ENCODE assay signal across 23 mouse cellular contexts in the genomic region with DNA sequence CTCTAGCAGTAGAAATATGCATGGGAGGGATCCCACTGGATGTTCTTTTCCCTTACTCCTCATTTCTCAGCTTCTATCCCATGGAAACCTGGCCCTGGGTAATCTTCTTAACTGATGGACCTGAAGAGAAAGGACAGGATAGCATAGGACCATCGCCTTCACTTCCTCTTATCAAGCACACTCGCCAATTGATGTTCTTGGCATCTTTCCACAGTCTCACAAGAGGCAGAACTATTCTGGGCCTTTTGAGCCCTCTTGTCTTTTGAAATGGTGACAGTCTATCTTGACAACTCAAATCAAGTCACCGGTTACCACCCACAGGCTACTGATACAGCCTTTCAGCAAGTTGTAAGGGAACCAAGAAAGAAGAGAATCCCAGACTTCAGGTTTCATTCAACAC.
"Had no signal": no experiment of that assay in that cellular context is flagged by ENCODE, and none has a peak within 500 bp of the region (broad histone marks: within the 10 kb centered on the region; RNA-seq: fewer than 3 reads in every experiment).

No protein-coding gene starts in this region.

- H3K27ac ChIP-seq: forebrain, embryonic 15.5 days; hindbrain, embryonic 13.5 days; hindbrain, embryonic 15.5 days; hindbrain, postnatal 0 days; kidney, embryonic 15.5 days; kidney, postnatal 0 days; limb, embryonic 13.5 days; limb, embryonic 15.5 days; liver, embryonic 12.5 days; liver, embryonic 14.5 days had no signal

- ATAC-seq: forebrain, embryonic 15.5 days; forebrain, postnatal 0 days; hindbrain, postnatal 0 days; intestine, embryonic 16.5 days; liver, embryonic 12.5 days had no signal

- H3K9me3 ChIP-seq: forebrain, embryonic 15.5 days; hindbrain, embryonic 13.5 days; hindbrain, embryonic 15.5 days; kidney, embryonic 15.5 days; limb, embryonic 13.5 days; limb, embryonic 15.5 days; liver, embryonic 12.5 days had no signal

- H3K36me3 ChIP-seq: forebrain, embryonic 15.5 days; hindbrain, embryonic 13.5 days; hindbrain, embryonic 15.5 days; kidney, embryonic 15.5 days; limb, embryonic 13.5 days; limb, embryonic 15.5 days; liver, embryonic 12.5 days had no signal

- H3K4me3 ChIP-seq: forebrain, embryonic 15.5 days; hindbrain, embryonic 13.5 days; hindbrain, embryonic 15.5 days; kidney, embryonic 15.5 days; limb, embryonic 13.5 days; limb, embryonic 15.5 days; liver, embryonic 12.5 days had no signal

- H3K4me2 ChIP-seq: forebrain, embryonic 15.5 days; hindbrain, embryonic 13.5 days; hindbrain, embryonic 15.5 days; kidney, embryonic 15.5 days; limb, embryonic 13.5 days; limb, embryonic 15.5 days; liver, embryonic 12.5 days had no signal

- DNase-seq: forebrain, postnatal 0 days; gastrocnemius, postnatal 14 days; gastrocnemius, postnatal 36 days; heart, postnatal 14 days; kidney, adult 11 months; kidney, adult 2 months; kidney, adult 9 months; kidney, postnatal 14 days; kidney, postnatal 36 days; layer of hippocampus, adult 9-11 months; layer of hippocampus, postnatal 36 days; left cerebral cortex, postnatal 4 days had no signal

- H3K9ac ChIP-seq: forebrain, embryonic 15.5 days; forebrain, postnatal 0 days; hindbrain, embryonic 13.5 days; hindbrain, embryonic 15.5 days; kidney, embryonic 15.5 days; limb, embryonic 13.5 days; limb, embryonic 15.5 days; liver, embryonic 12.5 days; liver, embryonic 14.5 days had no signal

- H3K27me3 ChIP-seq: forebrain, embryonic 15.5 days; hindbrain, embryonic 13.5 days; hindbrain, embryonic 15.5 days; kidney, embryonic 15.5 days; limb, embryonic 13.5 days; limb, embryonic 15.5 days; liver, embryonic 12.5 days had no signal

- H3K4me1 ChIP-seq: forebrain, embryonic 15.5 days; hindbrain, embryonic 15.5 days; liver, embryonic 12.5 days had no signal
